Mouse (Mus musculus) cortical plate, adult 2 months (tissue): ENCODE measurements around the gene Cfap157. TPM values are rescaled to one million over a fixed set of nuclear protein-coding genes. Genes with fewer than 3 reads are reported as not detected.
A peak's percentile ranks its signal among the peaks of the same experiment; 100 is the strongest.

ENCODE experiments used
- H3K27ac ChIP-seq: fragments of 200-500 bp; 2 replicates; pipeline ENCODE4 v1.5.1; 2012; ENCODE audit warnings: low read length, control low read depth, inconsistent platforms; ENCODE audit not compliant: insufficient read depth
- H3K4me1 ChIP-seq: fragments of 200-500 bp; 2 replicates; pipeline ENCODE4 v1.6.1; 2011; ENCODE audit warnings: low read length; ENCODE audit not compliant: control insufficient read depth, insufficient read depth
- H3K4me3 ChIP-seq: fragments of 200-500 bp; 2 replicates; pipeline ENCODE4 v1.5.1; 2011; ENCODE audit warnings: mild to moderate bottlenecking, low read length, control low read depth; ENCODE audit not compliant: insufficient read depth
- CTCF ChIP-seq: fragments of 200-500 bp; IDR thresholded peaks from 2 replicates; pipeline ENCODE4 v1.5.1; 2011; ENCODE audit warnings: mild to moderate bottlenecking, control low read depth, low read length; ENCODE audit not compliant: insufficient read depth; ENCODE audit errors: extremely low read depth
- POLR2A ChIP-seq: fragments of 200-500 bp; IDR thresholded peaks from 2 replicates; pipeline ENCODE4 v1.6.1; 2011; ENCODE audit warnings: mild to moderate bottlenecking, low read length, control low read depth; ENCODE audit not compliant: insufficient read depth; ENCODE audit errors: extremely low read depth
- polyA plus RNA-seq: library from polyadenylated mRNA; depleted of rRNA; stranded (reverse); fragments of >200 nt; gene quantifications from 2 replicates; pipeline ENCODE4 v1.2.3, GENCODE M21; 2012

Cfap157 gene
- polyA plus RNA-seq, 1 experiment, result 0.35 TPM

DNA sequence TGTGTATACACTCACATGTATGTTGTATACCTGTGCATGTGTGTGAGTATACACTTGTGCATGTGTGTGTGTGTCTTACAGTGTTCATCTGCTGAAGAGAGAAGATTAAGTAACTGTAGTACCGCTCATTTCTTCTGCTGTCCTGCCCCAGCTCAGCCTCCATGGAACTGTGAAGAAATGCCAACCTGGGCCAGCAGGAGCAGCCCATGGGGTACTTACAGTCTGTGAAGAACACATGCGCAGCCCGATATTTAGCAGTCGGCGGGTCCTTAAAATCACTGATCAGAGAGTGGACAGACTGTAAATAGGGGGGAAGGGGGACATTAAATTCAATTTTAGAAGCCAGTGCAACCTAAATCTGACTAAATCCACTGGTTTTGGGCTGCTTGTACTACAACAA lies 34.0 kb upstream of the Cfap157 start:
- Histone ChIP-seq H3K27ac (no peak overlapping the region), H3K4me3 (no peak overlapping the region), H3K4me1 (peaks cover 9% of the 10 kb centered on the region)
- TF ChIP-seq POLR2A, result no peak
- TF ChIP-seq CTCF, result no peak

DNA sequence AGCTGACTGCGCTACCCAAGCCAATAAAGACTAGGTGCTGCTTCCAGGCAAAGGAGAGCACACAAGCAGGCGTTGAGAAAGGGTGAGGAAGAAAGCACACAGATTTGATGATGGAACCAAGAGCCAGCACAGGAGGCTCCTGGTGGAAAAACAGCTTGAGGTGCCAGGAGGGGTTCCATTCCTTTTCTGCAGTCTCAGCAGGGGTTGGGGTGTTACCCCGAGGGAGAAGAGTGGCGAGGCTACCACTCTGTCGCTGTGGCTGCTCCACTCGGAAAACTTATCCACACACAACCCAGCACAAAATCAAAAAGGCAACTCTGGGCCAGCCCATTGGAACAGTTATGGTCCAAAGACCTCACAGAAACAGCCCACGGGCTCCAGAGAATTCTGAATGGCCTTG lies 33.4 kb upstream of the Cfap157 start:
- TF ChIP-seq CTCF (no peak), POLR2A (no peak)
- Histone ChIP-seq H3K27ac (peak overlapping the region; percentile 26), H3K4me1 (peaks cover 9% of the 10 kb centered on the region), H3K4me3 (no peak overlapping the region)

DNA sequence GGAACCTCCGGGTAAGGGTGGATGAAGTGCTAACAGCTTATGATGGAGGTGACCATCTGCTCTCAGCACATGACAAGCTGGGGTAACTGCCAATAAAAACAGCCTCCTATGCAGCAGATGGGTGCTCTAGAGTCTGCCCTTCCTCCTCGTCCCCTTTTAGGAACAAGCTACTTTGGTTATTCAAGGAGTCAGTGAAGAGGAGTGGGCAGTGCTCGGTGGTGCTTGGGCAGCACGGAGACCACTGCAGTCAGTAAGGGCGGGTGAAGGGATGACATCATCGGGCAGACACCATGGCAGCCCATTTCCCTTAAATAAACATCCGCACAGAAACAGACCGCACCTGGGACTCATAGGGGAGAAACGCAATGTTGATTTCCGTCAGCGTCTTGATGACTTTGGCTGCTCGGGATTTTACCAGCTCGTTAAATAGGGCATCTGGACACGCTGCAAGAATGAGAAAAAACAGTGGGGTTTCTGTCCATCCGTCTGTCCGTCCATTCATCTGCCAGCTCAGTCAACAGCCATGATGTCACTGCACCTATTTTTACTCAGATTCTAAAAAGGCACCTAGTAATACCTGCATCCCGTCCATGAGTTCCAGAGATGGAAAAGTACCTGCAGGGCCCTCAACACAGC lies 32.8 kb upstream of the Cfap157 start:
- H3K27ac ChIP-seq, result peak overlapping the region; percentile 26
- no peak overlapping the region for H3K4me3 ChIP-seq
- TF ChIP-seq POLR2A (0 out of 2 replicates have a peak, but pooled peaks have one; percentile 13), CTCF (no peak)
- H3K4me1 ChIP-seq, result peaks cover 9% of the 10 kb centered on the region

DNA sequence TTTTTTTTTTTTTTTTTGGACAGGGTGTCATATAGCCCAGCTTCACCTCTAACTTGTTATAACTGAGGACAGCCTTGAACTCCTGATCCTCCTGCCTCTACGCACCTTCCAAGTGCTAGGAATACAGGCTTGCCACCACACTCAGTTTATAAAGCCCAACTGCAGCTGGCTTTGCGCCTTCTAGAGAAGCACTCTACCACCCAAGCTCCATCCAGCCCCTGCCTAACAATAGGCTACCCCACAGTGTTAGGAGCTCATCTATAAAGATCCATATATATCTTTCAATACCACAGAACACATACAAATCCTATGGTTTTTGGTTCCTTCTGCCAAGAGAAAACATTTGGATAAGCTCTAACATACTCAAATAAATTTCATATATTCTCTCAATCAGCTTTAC lies 32.3 kb upstream of the Cfap157 start:
- H3K4me3 ChIP-seq, result no peak overlapping the region
- H3K27ac ChIP-seq, result no peak overlapping the region
- H3K4me1 ChIP-seq, result peaks cover 9% of the 10 kb centered on the region
- TF ChIP-seq POLR2A (no peak), CTCF (no peak)

DNA sequence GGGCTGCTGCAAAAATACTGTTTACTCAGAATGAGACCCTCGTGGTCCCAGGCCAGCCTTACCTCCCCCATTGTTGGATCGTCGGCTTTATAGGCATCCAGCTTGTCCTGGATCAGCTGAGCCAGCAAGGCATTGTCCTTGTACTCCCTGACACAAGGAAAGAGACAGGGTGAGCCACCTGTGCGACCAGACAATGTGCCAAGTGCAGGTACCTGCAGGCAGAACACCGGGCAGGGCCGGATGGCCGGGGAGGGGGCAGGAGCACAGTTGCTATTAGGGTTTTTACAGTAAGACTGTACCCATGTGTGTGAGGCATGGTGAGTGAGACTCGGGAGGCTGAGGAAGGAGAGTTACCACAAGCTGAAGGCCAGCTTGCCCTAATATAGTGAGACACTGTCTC lies 27.7 kb upstream of the Cfap157 start:
- Histone ChIP-seq H3K4me3 (no peak overlapping the region), H3K27ac (no peak overlapping the region), H3K4me1 (peaks cover 4% of the 10 kb centered on the region)
- TF ChIP-seq CTCF, result no peak

DNA sequence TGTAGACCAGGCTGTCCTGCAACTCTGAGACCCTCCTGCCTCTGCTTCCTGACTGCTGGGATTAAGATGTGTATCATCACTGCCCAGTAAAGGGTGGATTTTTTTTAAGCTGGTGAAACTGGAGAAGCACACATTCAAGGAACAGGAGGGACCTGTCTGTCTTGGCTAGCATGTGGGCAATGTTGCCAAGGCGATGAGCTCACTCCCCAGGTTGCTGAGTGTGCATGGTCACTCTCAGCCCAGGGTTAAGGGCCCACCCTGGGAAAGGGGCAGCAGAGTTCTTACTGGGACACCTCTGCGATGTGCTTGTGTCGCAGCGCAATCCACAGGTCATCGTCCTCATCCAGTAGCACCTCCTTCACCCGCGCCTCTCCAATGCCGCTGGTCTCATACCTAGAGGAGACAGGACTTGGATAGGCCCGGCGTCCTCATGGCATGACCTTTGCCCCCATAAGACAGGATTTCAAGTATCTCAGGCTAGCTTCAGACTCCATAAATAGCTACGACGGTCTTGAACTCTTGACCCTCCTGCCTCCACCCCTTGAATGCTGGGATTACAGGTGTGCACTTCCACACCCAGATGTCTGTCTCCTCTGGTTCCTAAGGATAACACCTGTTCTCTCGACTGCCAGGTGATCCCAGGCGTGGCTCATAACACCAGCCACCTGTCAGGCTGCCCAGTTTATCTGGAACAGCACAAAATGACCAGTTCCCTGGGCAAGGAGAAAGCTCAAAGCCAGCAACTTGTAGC lies 24.8 kb upstream of the Cfap157 start:
- H3K4me3 ChIP-seq, result no peak overlapping the region
- H3K4me1 ChIP-seq, result no peaks in the 10 kb centered on the region
- TF ChIP-seq POLR2A (no peak), CTCF (no peak)
- no peak overlapping the region for H3K27ac ChIP-seq

DNA sequence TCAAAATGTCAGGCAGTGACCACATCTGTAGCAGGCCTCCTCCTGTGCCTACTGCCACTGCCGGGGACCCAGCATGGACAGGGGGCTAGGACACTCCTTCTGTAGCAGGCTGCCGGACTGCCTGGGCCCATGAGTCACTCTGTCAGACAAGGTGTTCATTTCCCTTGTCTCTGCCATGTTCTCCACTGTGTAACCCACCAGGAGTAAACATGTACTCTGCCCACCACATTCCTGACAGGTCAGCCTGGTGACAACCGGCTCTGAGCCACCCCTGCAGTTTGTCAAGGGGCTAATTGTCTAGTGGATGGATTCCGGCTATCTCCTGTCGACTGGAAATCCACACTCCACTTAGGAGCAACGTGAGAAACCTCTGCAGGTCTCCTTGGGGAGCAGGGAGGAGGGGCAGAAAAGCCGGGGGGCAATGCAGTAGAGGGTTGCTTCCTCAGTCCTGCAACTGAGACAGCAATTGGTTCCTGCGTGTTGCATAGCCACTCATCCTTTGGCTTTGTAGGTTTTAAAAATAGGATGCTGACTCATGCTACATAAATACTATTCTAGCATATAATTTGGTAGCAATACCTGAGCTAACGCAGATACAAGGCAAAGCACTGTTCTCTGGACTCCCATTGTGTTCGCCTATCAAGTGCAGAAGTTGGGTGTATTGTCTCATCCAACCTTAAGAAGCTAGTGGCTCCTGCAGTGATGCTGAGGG lies 14.2 kb upstream of the Cfap157 start:
- peaks cover 4% of the 10 kb centered on the region; the same call in 1 of the 2 replicates for H3K4me1 ChIP-seq
- H3K27ac ChIP-seq, result peak overlapping the region; percentile 6; the same call in 1 of the 2 replicates
- TF ChIP-seq POLR2A (no peak), CTCF (no peak)
- H3K4me3 ChIP-seq, result no peak overlapping the region

DNA sequence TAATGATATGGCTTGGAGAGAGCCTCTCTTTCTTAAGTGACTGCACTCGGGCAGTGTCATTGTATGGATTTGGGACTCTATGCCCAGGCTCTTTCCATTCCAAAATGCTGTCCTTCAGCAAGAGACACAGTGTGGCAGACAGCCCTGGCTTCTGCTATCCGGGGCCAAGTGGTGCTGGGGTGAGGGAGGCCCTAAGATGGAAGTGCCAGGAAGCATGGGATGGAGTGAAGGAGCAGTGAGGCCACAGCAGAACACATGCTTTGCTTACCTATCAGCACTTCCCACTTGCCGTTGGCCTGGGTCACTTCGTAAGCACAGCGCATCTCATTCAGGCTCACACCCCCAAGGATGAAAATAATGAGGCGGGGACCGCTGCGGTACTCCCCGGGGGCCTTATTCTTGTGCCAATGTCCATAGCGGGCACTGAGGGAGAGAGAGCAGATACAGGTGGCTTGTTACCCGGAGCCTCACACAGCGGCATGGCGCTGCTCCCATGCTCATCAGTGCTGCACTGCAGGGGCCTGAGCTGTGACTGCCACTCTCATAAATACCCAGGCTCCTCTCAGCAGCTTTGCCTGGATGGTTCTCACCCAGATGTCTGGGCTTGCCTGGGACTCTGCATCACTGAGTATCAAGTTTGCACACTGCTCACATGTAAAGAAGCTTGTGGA lies 11.7 kb upstream of the Cfap157 start:
- H3K4me1 ChIP-seq, result peaks cover 4% of the 10 kb centered on the region; the same call in 1 of the 2 replicates
- no peak overlapping the region for H3K4me3 ChIP-seq
- TF ChIP-seq CTCF, result no peak
- TF ChIP-seq POLR2A, result no peak
- no peak overlapping the region for H3K27ac ChIP-seq

DNA sequence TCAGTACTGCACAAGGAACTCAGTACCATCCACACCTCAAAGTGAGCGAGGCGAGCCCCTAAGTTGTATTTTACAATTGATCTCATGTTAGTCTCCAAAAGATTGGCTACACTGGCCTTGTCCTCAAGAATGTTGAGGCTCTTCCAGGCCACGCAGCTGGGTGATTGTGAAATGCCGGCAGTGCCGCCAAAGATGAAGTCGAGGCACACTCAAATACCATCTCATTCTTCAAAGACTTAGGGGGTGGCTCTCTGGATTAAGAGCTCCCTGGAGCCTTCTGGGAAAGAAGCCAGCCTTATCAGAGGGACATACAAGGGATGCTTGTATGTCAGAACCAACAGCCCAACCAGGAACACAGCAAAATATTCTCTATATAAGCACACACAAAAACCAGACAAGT lies 7.1 kb upstream of the Cfap157 start:
- Histone ChIP-seq H3K27ac (no peak overlapping the region), H3K4me3 (no peak overlapping the region), H3K4me1 (no peaks in the 10 kb centered on the region)
- no peak for TF ChIP-seq POLR2A
- no peak for TF ChIP-seq CTCF

DNA sequence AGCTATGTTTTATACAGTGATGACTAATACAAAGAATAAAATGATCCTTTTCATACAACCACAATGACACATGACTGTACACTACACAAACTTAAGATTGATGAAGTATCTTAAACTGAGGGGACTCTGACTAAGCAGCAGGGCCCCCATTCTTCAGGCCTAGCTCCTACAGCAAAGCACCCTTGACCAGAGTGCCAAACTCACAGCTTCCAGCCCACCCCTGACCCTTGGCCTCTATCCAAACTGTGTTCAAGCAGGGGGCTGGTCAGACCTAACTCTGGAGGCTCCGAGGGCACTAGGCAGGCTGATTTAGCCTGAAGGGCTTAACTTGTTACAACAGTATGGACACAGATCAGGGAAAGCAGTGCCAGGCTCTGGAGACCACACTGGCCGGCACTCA lies 4.4 kb upstream of the Cfap157 start:
- Histone ChIP-seq H3K4me3 (no peak overlapping the region), H3K27ac (no peak overlapping the region), H3K4me1 (peaks cover 1% of the 10 kb centered on the region; the same call in 1 of the 2 replicates)
- no peak for TF ChIP-seq POLR2A
- TF ChIP-seq CTCF, result no peak
